Mouse (Mus musculus) embryo, embryonic 9.5 days (tissue): Measurements from ENCODE around the gene Zdhhc21.

Experiments used
- DNase-seq: peaks from one replicate; pipeline ENCODE4 v3.0.0-alpha.2; 2017; ENCODE audit errors: extremely low spot score

Zdhhc21 gene

GRCm38 (mm10) chr4:82864974-82865699, 5.4 kb upstream of the Zdhhc21 start:
- no peak for DNase-seq

GRCm38 (mm10) chr4:82863316-82863715, 3.6 kb upstream of the Zdhhc21 start:
- no peak for DNase-seq

GRCm38 (mm10) chr4:82861451-82861850, 1.7 kb upstream of the Zdhhc21 start:
- no peak for DNase-seq

- no peak for DNase-seq
Observed at GRCm38 (mm10) chr4:82860566-82860965, 808 bp upstream of the Zdhhc21 start.

- peak; percentile 4 for DNase-seq
Observed at GRCm38 (mm10) chr4:82858431-82859010, 1.2 kb downstream of the Zdhhc21 start.

GRCm38 (mm10) chr4:82856986-82857385, 2.8 kb downstream of the Zdhhc21 start:
- DNase-seq = no peak

GRCm38 (mm10) chr4:82853809-82854208, 5.9 kb downstream of the Zdhhc21 start:
- no peak for DNase-seq

- DNase-seq = no peak
Observed at GRCm38 (mm10) chr4:82848552-82849234, 11.1 kb downstream of the Zdhhc21 start.

- no peak for DNase-seq
Observed at GRCm38 (mm10) chr4:82837526-82838240, 22.1 kb downstream of the Zdhhc21 start.

GRCm38 (mm10) chr4:82831155-82831554, 28.6 kb downstream of the Zdhhc21 start:
- no peak for DNase-seq

- DNase-seq = no peak
Observed at GRCm38 (mm10) chr4:82829429-82829828, 30.3 kb downstream of the Zdhhc21 start.

GRCm38 (mm10) chr4:82827001-82827400, 32.8 kb downstream of the Zdhhc21 start:
- no peak for DNase-seq

- no peak for DNase-seq
Observed at GRCm38 (mm10) chr4:82817833-82818232, 41.9 kb downstream of the Zdhhc21 start.

- no peak for DNase-seq
Observed at GRCm38 (mm10) chr4:82816351-82816750, 43.4 kb downstream of the Zdhhc21 start.

- DNase-seq = no peak
Observed at GRCm38 (mm10) chr4:82815296-82815695, 44.5 kb downstream of the Zdhhc21 start.

- DNase-seq = no peak
Observed at GRCm38 (mm10) chr4:82813356-82813755, 46.4 kb downstream of the Zdhhc21 start.

- no peak for DNase-seq
Observed at GRCm38 (mm10) chr4:82807811-82808210, 51.9 kb downstream of the Zdhhc21 start.

- no peak for DNase-seq
Observed at GRCm38 (mm10) chr4:82806176-82806757, 53.5 kb downstream of the Zdhhc21 start.

GRCm38 (mm10) chr4:82804019-82804418, 55.7 kb downstream of the Zdhhc21 start:
- peak; percentile 37 for DNase-seq

- no peak for DNase-seq
Observed at GRCm38 (mm10) chr4:82793608-82794007, 66.2 kb downstream of the Zdhhc21 start.

GRCm38 (mm10) chr4:82792906-82793580, 66.7 kb downstream of the Zdhhc21 start:
- DNase-seq = no peak
